Mouse (Mus musculus) T-helper 2 cell (primary cell): ENCODE results near the gene St8sia6.
"Not testable (repeated sequence)": the region's sequence is repeated elsewhere in the genome, so short reads cannot be mapped to it uniquely, and the experiment has no call there.

Experiments
- in situ Hi-C: fragments of 300-600 bp; cut with MboI, MseI; formaldehyde crosslinking; loops from one replicate; pipeline ENCODE4 v1.15.1; 2025; ENCODE audit warnings: high pct_unique_total_duplicates

Gene St8sia6

GRCm38 (mm10) chr2:13793969-13794363 lies at the start of gene St8sia6:
TSS of gene St8sia6 (minus strand) at chr2:13794064.
- in situ Hi-C loops: loop anchor here (5.0 kb wide), 1 partner anchor 122 kb away; no protein-coding TSS in a partner anchor

GRCm38 (mm10) chr2:13836310-13836709 lies 42.4 kb upstream of the St8sia6 start:
- in situ Hi-C loops: no loop called here

- in situ Hi-C loops: no loop called here
These were observed 41.1 kb upstream of the St8sia6 start for GRCm38 (mm10) chr2:13834989-13835388.

GRCm38 (mm10) chr2:13816645-13817044 lies 22.8 kb upstream of the St8sia6 start:
- in situ Hi-C loops: loop anchor here (25.0 kb wide), 1 partner anchor 529 kb away; no protein-coding TSS in a partner anchor

- in situ Hi-C loops: loop anchor here (10.0 to 25.0 kb wide), 2 partner anchors 521 to 1364 kb away; no protein-coding TSS in a partner anchor
These were observed 14.7 kb upstream of the St8sia6 start for GRCm38 (mm10) chr2:13808593-13808992.

- in situ Hi-C loops: loop anchor here (10.0 to 25.0 kb wide), 2 partner anchors 521 to 1363 kb away; no protein-coding TSS in a partner anchor
These were observed 14.1 kb upstream of the St8sia6 start for GRCm38 (mm10) chr2:13808008-13808407.

GRCm38 (mm10) chr2:13806120-13806519 lies 12.3 kb upstream of the St8sia6 start:
- in situ Hi-C loops: loop anchor here (10.0 to 25.0 kb wide), 2 partner anchors 519 to 1361 kb away; no protein-coding TSS in a partner anchor

- in situ Hi-C loops: loop anchor here (10.0 to 25.0 kb wide), 2 partner anchors 513 to 1356 kb away; no protein-coding TSS in a partner anchor
These were observed 6.8 kb upstream of the St8sia6 start for GRCm38 (mm10) chr2:13800639-13801038.

GRCm38 (mm10) chr2:13794446-13794845 lies 582 bp upstream of the St8sia6 start:
- in situ Hi-C loops: loop anchor here (5.0 kb wide), 1 partner anchor 122 kb away; no protein-coding TSS in a partner anchor

GRCm38 (mm10) chr2:13793054-13793968 lies 553 bp downstream of the St8sia6 start:
- in situ Hi-C loops: loop anchor here (5.0 kb wide), 1 partner anchor 121 kb away; no protein-coding TSS in a partner anchor

GRCm38 (mm10) chr2:13792256-13793005 lies 1.4 kb downstream of the St8sia6 start:
- in situ Hi-C loops: loop anchor here (5.0 kb wide), 1 partner anchor 120 kb away; no protein-coding TSS in a partner anchor

GRCm38 (mm10) chr2:13791598-13791997 lies 2.3 kb downstream of the St8sia6 start:
- in situ Hi-C loops: loop anchor here (5.0 kb wide), 1 partner anchor 119 kb away; no protein-coding TSS in a partner anchor

- in situ Hi-C loops: no loop called here
These were observed 4.5 kb downstream of the St8sia6 start for GRCm38 (mm10) chr2:13789365-13789764.

GRCm38 (mm10) chr2:13786577-13787168 lies 7.2 kb downstream of the St8sia6 start:
- in situ Hi-C loops: no loop called here

GRCm38 (mm10) chr2:13785992-13786391 lies 7.9 kb downstream of the St8sia6 start:
- in situ Hi-C loops: not testable (repeated sequence)

- in situ Hi-C loops: no loop called here
These were observed 8.6 kb downstream of the St8sia6 start for GRCm38 (mm10) chr2:13785247-13785646.

GRCm38 (mm10) chr2:13784448-13784847 lies 9.4 kb downstream of the St8sia6 start:
- in situ Hi-C loops: no loop called here

GRCm38 (mm10) chr2:13777032-13777431 lies 16.8 kb downstream of the St8sia6 start:
- in situ Hi-C loops: no loop called here

GRCm38 (mm10) chr2:13776453-13776852 lies 17.4 kb downstream of the St8sia6 start:
- in situ Hi-C loops: no loop called here

GRCm38 (mm10) chr2:13775056-13775455 lies 18.8 kb downstream of the St8sia6 start:
- in situ Hi-C loops: no loop called here

- in situ Hi-C loops: no loop called here
These were observed 25.3 kb downstream of the St8sia6 start for GRCm38 (mm10) chr2:13768524-13768923.
